Mouse (Mus musculus): ENCODE measurements at regions not wholly inside any gene's neighbourhood (a gene's known extent, or its start where the extent isn't known, plus 50 kb on each side); places are given as distances from the start of the nearest gene placed in this dataset.

GRCm38 (mm10) chr3:31394533-31394932, 84.4 kb upstream of the Slc7a14 start:
- DNase-seq = no peak

GRCm38 (mm10) chr3:31389955-31390354, 79.8 kb upstream of the Slc7a14 start:
- no peak for DNase-seq

- no peak for DNase-seq
Observed at GRCm38 (mm10) chr3:31375678-31376077, 65.5 kb upstream of the Slc7a14 start.

- peak; percentile 13 for DNase-seq
Observed at GRCm38 (mm10) chr3:31374061-31374460, 63.9 kb upstream of the Slc7a14 start.

- no peak for DNase-seq
Observed at GRCm38 (mm10) chr3:31368259-31368658, 58.1 kb upstream of the Slc7a14 start.

Data from adrenal gland, adult 2 months (tissue).